Mouse (Mus musculus): ENCODE measurements at regions not wholly inside any gene's neighbourhood (a gene's known extent, or its start where the extent isn't known, plus 50 kb on each side); places are given as distances from the start of the nearest gene placed in this dataset.

DNA sequence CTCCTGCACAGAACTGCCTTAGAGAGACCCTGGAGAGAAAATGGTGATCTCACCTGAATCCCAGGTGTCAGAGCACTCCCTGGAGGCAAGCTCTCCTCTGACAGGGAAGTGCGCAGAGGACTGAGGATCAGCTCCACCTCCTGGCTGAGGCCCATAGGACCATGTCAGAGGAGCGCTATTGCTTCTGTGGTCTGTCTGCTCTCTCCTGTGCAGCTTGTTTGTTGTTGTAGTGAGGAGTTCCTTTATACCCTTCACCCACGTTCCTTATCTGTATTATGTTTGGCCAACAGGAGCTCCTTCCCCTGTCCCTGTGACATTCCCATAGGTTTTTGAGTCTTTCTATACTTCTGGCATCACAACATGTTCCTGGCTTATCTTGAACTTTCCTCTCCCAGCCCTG is 91.5 kb upstream of the Stc2 start:
- no peak overlapping the region for H3K27ac ChIP-seq
- H3K27me3 ChIP-seq (ENCODE audit: insufficient read depth, poor library complexity, severe bottlenecking) = no peaks in the 10 kb centered on the region
- DNase-seq (ENCODE audit: low spot score) = no peak
- no peak overlapping the region for H3K4me3 ChIP-seq
- no peaks in the 10 kb centered on the region for H3K4me1 ChIP-seq
- H3K9me3 ChIP-seq = no peaks in the 10 kb centered on the region
- 54% methylated on average over 3 of the region's 3 CpGs for WGBS
- H3K36me3 ChIP-seq = no peaks in the 10 kb centered on the region

DNA sequence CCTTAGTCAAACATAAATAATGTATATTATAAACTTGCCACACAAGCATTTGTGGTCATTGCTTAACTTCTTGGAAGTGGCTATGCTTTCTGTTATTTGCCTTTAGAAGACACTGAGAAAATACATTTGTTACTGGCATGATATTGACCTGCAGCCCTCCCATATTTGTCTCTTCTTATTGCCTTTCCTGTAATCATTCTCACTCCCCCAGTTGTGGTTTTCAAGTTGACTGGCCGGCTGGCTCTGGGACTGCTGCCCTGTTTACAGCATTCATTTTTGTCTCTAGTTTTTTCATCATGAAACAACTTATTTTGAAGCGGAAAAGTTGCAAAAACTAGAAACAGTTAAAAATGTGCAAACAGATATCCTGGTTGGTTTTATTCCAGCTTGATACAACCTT is 57.5 kb upstream of the Stc2 start:
- Histone ChIP-seq H3K4me1 (no peaks in the 10 kb centered on the region), H3K36me3 (no peaks in the 10 kb centered on the region), H3K27me3 (ENCODE audit: insufficient read depth, poor library complexity, severe bottlenecking) (no peaks in the 10 kb centered on the region), H3K9me3 (no peaks in the 10 kb centered on the region), H3K4me3 (no peak overlapping the region), H3K27ac (no peak overlapping the region)
- WGBS = 82% methylated on average over 2 of the region's 2 CpGs
- no peak for DNase-seq (ENCODE audit: low spot score)
